Mouse (Mus musculus) forebrain, embryonic 15.5 days (tissue): ENCODE measurements at regions not wholly inside any gene's neighbourhood (a gene's known extent, or its start where the extent isn't known, plus 50 kb on each side); places are given as distances from the start of the nearest gene placed in this dataset.

ENCODE experiments used
- ATAC-seq: fragments of 200-750 bp; cut with Nextera tagmentation; replicated peaks from 2 replicates; pipeline ENCODE4 v1.8.0; 2017; ENCODE audit warnings: mild to moderate bottlenecking, moderate TSS enrichment, moderate library complexity
- H3K27ac ChIP-seq: fragments of 300-500 bp; sonication (generic); replicated peaks from 2 replicates; pipeline ENCODE4 v1.5.1; 2015; ENCODE audit warnings: mild to moderate bottlenecking, inconsistent platforms
- H3K27me3 ChIP-seq: fragments of 300-500 bp; sonication (generic); 2 replicates; pipeline ENCODE4 v1.6.1; 2015; ENCODE audit warnings: inconsistent platforms
- H3K36me3 ChIP-seq: fragments of 300-500 bp; sonication (generic); 2 replicates; pipeline ENCODE4 v1.6.1; 2015; ENCODE audit warnings: mild to moderate bottlenecking, inconsistent platforms
- H3K4me1 ChIP-seq: fragments of 300-500 bp; sonication (generic); 2 replicates; pipeline ENCODE4 v1.6.1; 2015; ENCODE audit warnings: inconsistent platforms
- H3K4me2 ChIP-seq: fragments of 300-500 bp; sonication (generic); replicated peaks from 2 replicates; pipeline ENCODE4 v1.6.1; 2015; ENCODE audit warnings: mild to moderate bottlenecking, inconsistent platforms
- H3K4me3 ChIP-seq: fragments of 300-500 bp; sonication (generic); 2 replicates; pipeline ENCODE4 v1.5.1; 2015; ENCODE audit warnings: mild to moderate bottlenecking, inconsistent platforms
- H3K9ac ChIP-seq: fragments of 300-500 bp; sonication (generic); replicated peaks from 2 replicates; pipeline ENCODE4 v1.6.1; 2015; ENCODE audit warnings: mild to moderate bottlenecking, inconsistent platforms
- H3K9me3 ChIP-seq: fragments of 300-500 bp; sonication (generic); 2 replicates; pipeline ENCODE4 v1.6.1; 2016; ENCODE audit warnings: inconsistent platforms
- WGBS: fragments of 180-500 bp; shearing (Covaris S2); methylation state at CpG from one replicate; pipeline ENCODE4 v1.1.7; 2015; ENCODE audit warnings: mixed read lengths; 5-methylcytosine and 5-hydroxymethylcytosine counted together

DNA sequence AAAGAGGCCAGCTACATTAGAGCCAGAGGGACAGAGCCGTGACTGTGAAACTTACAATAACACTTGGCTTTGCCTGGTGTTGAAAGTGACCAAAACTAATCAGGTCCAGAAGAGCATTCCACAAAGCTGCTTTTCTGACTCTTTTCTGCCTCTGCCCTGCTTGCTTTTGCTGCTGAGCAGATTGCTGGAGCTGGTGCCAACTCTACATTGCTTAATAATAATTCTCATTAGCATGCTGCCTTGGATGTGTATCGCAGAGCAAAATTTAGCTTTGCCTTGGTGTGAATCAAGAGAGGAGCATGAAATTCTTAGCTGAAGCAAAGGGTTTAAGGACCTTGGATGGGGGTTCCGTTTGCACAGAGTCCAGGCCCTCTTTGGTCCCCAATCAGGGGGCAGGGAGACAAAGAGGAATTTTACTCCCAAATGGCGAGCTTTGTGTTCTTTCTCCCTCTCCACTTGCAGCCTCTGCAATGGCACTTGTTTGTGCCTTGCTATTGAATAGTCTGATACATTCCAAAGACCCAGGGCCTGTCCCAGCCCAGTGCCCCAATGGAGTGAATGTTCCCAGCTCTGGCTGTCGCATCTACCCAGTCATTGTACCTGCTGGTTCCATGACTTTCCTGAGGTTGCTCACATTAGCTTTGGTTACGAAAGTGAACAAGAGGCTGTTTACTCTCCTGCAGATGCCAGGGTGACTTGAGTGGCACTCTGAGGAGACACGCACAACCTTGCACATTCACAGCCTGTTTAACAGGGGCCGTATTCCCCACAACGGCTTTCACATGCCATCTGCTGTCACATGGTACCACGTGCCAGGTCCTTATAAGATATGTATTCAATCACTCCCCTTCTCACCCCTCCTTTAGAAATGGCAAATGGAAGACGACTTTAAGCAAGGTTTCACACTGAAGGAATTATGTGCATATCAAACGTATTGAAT is 76.9 kb upstream of the Rfx3 start:
- WGBS = 23% methylated on average over 12 of the region's 12 CpGs
- H3K9me3 ChIP-seq = no peaks in the 10 kb centered on the region
- H3K27me3 ChIP-seq = no peaks in the 10 kb centered on the region
- H3K36me3 ChIP-seq = no peaks in the 10 kb centered on the region
- no peak overlapping the region for H3K4me3 ChIP-seq
- H3K9ac ChIP-seq = no peak overlapping the region
- H3K4me2 ChIP-seq = peak overlapping the region; percentile 27
- ATAC-seq = peak; percentile 93
- H3K27ac ChIP-seq = peak overlapping the region; percentile 85
- H3K4me1 ChIP-seq = peaks cover 37% of the 10 kb centered on the region

GRCm38 (mm10) chr19:28070386-28070785 is 59.4 kb upstream of the Rfx3 start:
- H3K9ac ChIP-seq = no peak overlapping the region
- no peaks in the 10 kb centered on the region for H3K9me3 ChIP-seq
- no peak overlapping the region for H3K4me2 ChIP-seq
- ATAC-seq = no peak
- no peaks in the 10 kb centered on the region for H3K36me3 ChIP-seq
- H3K27me3 ChIP-seq = no peaks in the 10 kb centered on the region
- H3K4me1 ChIP-seq = no peaks in the 10 kb centered on the region
- no peak overlapping the region for H3K27ac ChIP-seq
- 78% methylated on average over 3 of the region's 3 CpGs for WGBS
- H3K4me3 ChIP-seq = no peak overlapping the region
